Mouse (Mus musculus): ENCODE data around the gene Pgam2. TPM values are rescaled to one million over a fixed set of nuclear protein-coding genes. Genes with fewer than 3 reads are reported as not detected.

The Pgam2 gene
- total and polyA plus RNA-seq, 2 experiments from 2014 or later = 2.0 to 2.8 TPM

DNA sequence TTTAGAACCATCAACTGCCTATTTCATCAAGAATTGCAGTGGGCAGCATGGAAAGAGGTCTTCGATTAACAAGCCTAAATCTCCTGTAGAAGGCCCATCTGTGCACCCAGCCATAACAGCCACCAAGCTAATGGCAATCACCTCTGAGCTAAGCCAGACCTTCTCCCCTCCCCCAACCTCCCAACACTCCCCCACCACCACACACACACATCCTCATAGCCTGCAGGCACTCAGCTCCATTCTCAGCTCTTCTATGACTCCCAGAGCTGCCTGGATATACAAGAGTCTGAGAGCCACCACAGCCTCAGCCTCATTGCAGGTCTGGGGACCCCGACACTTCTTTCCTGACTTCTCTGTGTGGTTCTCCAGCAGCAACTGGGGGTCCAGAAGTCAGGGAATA, 49.8 kb downstream of the Pgam2 start:
- Histone ChIP-seq H3K9me3 (ENCODE audit: low read length) (no peaks in the 10 kb centered on the region), H3K9ac (replicated peaks; ENCODE audit: low read length) (no peak overlapping the region), H3K36me3 (ENCODE audit: insufficient read depth, low read length) (no peaks in the 10 kb centered on the region), H3K4me1 (ENCODE audit: insufficient read depth, low read length) (no peaks in the 10 kb centered on the region), H3K4me2 (ENCODE audit: low read depth, low read length) (no peak overlapping the region), H3K27ac (no peak overlapping the region), H3K4me3 (ENCODE audit: low read length) (no peak overlapping the region), H3K27me3 (ENCODE audit: insufficient read depth, low read length) (no peaks in the 10 kb centered on the region)
- TF ChIP-seq CTCF (IDR thresholded peaks at IDR 0.05; ENCODE audit: low read depth) = no peak
- ATAC-seq (no peak), DNase-seq (ENCODE audit: low spot score) (no peak)
- whole genome bisulfite sequencing = 95% methylated on average over 2 of the region's 2 CpGs

Other genes starting within 250 kb of the Pgam2 start
- gene Ankrd36, start 234.0 kb downstream of the Pgam2 start, total RNA-seq (2014; rRNA removed) = not detected in 2 replicates
- gene Ankrd36, start 234.0 kb downstream of the Pgam2 start, polyA plus RNA-seq (2015; fragmentation: Nextera tagmentation; extraction: Ambion mirVana) = not detected in 2 replicates
- gene Mrps24, start 88.1 kb downstream of the Pgam2 start, total RNA-seq (2014; rRNA removed) = 53.9 and 56.4 TPM in 2 replicates
- 230 and 234 TPM in 2 replicates for gene Mrps24, start 88.1 kb downstream of the Pgam2 start, polyA plus RNA-seq (2015; fragmentation: Nextera tagmentation; extraction: Ambion mirVana)
- 58.4 and 61.5 TPM in 2 replicates for gene Urgcp, start 41.4 kb downstream of the Pgam2 start, total RNA-seq (2014; rRNA removed)
- 30.7 and 32.8 TPM in 2 replicates for gene Urgcp, start 41.4 kb downstream of the Pgam2 start, polyA plus RNA-seq (2015; fragmentation: Nextera tagmentation; extraction: Ambion mirVana)
- gene Dbnl, start 15.2 kb downstream of the Pgam2 start, total RNA-seq (2014; rRNA removed) = 74.3 and 81.7 TPM in 2 replicates
- gene Dbnl, start 15.2 kb downstream of the Pgam2 start, polyA plus RNA-seq (2015; fragmentation: Nextera tagmentation; extraction: Ambion mirVana) = 122 and 123 TPM in 2 replicates
- gene Polm, start 34.3 kb upstream of the Pgam2 start, total RNA-seq (2014; rRNA removed) = 4.9 and 14.7 TPM in 2 replicates
- gene Polm, start 34.3 kb upstream of the Pgam2 start, polyA plus RNA-seq (2015; fragmentation: Nextera tagmentation; extraction: Ambion mirVana) = 6.2 and 7.2 TPM in 2 replicates
- 21.2 and 24.9 TPM in 2 replicates for gene Aebp1, start 58.2 kb upstream of the Pgam2 start, total RNA-seq (2014; rRNA removed)
- gene Aebp1, start 58.2 kb upstream of the Pgam2 start, polyA plus RNA-seq (2015; fragmentation: Nextera tagmentation; extraction: Ambion mirVana) = 30.6 and 33.3 TPM in 2 replicates
- 32.9 and 36.6 TPM in 2 replicates for gene Pold2, start 74.6 kb upstream of the Pgam2 start, total RNA-seq (2014; rRNA removed)
- gene Pold2, start 74.6 kb upstream of the Pgam2 start, polyA plus RNA-seq (2015; fragmentation: Nextera tagmentation; extraction: Ambion mirVana) = 49.5 and 51.6 TPM in 2 replicates
- gene Myl7, start 95.0 kb upstream of the Pgam2 start, total RNA-seq (2014; rRNA removed) = 0.79 TPM in 1 of 2 replicates, not detected in the other
- gene Myl7, start 95.0 kb upstream of the Pgam2 start, polyA plus RNA-seq (2015; fragmentation: Nextera tagmentation; extraction: Ambion mirVana) = not detected in 2 replicates
- gene Gck, start 146.3 kb upstream of the Pgam2 start, total RNA-seq (2014; rRNA removed) = 3.2 and 9.1 TPM in 2 replicates
- gene Gck, start 146.3 kb upstream of the Pgam2 start, polyA plus RNA-seq (2015; fragmentation: Nextera tagmentation; extraction: Ambion mirVana) = 7.1 and 7.5 TPM in 2 replicates
- gene Ykt6, start 152.0 kb upstream of the Pgam2 start, total RNA-seq (2014; rRNA removed) = 130 TPM in 2 replicates
- 72.3 and 81.7 TPM in 2 replicates for gene Ykt6, start 152.0 kb upstream of the Pgam2 start, polyA plus RNA-seq (2015; fragmentation: Nextera tagmentation; extraction: Ambion mirVana)

All from hindbrain, postnatal 0 days (tissue).